Comparison of ENCODE assay signal across 8 mouse cellular contexts in the genomic region with DNA sequence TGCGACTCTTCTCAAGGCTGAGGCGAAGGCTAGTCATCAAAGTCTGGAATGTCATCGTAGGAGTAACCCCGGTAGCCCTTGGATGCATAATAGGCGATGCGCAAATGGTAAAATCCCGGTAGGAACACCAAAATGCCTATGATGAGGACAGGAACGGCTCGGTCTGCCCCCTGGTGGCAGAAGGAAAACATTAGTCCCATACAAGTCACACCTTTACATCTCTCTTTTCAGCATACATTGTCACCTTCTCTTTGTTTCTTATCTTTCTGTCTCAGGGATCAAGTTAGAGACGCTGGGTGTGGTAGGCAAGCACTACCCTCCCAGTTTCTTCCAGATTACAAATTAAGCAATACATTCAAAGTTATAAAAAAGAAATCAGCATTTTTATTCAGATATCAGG. TPM values are rescaled to one million over a fixed set of nuclear protein-coding genes. Genes with fewer than 3 reads are reported as not detected.
DNase-seq lines count a peak whose midpoint lies in the region; ATAC-seq and TF ChIP-seq lines count a peak whose summit lies in the region.
"Not testable (repeated sequence)": the region's sequence is repeated elsewhere in the genome, so short reads cannot be mapped to it uniquely, and the experiment has no call there.

No protein-coding gene starts in this region.

- H3K27ac ChIP-seq in forebrain, embryonic 16.5 days (ENCODE audit: low read length); hindbrain, embryonic 11.5 days (ENCODE audit: low read depth, low read length); lung, embryonic 14.5 days (ENCODE audit: low read depth): not testable (repeated sequence)

- not testable (repeated sequence) for H3K9ac ChIP-seq in forebrain, embryonic 16.5 days (replicated peaks; ENCODE audit: low read depth, low read length); hindbrain, embryonic 11.5 days (ENCODE audit: low read depth, low read length); lung, embryonic 14.5 days

- H3K4me2 ChIP-seq in forebrain, embryonic 16.5 days (ENCODE audit: low read length); hindbrain, embryonic 11.5 days (replicated peaks; ENCODE audit: low read depth, low read length); lung, embryonic 14.5 days: not testable (repeated sequence)

- POLR2A ChIA-PET in Patski (lab: Charles Lee): not testable (repeated sequence)

- H3K4me1 ChIP-seq in forebrain, embryonic 16.5 days (replicated peaks; ENCODE audit: control insufficient read depth, insufficient read depth, low read length); hindbrain, embryonic 11.5 days (replicated peaks; ENCODE audit: control insufficient read depth, insufficient read depth, low read length); lung, embryonic 14.5 days (ENCODE audit: insufficient read depth): not testable (repeated sequence)

- WGBS in forebrain, embryonic 16.5 days: 16% methylated on average over 8 of the region's 10 CpGs
- 28% methylated on average over 6 of the region's 10 CpGs for WGBS in hindbrain, embryonic 11.5 days
- WGBS in lung, embryonic 14.5 days: 11% methylated on average over 8 of the region's 10 CpGs

- in situ Hi-C loops in Patski (cut with MboI; ENCODE audit: low pct_unique_long_range_greater_than_20kb): loop anchor here (5.0 kb wide), 1 partner anchor 103 kb away; no protein-coding TSS in a partner anchor

- H3K27me3 ChIP-seq in Patski; forebrain, embryonic 16.5 days (replicated peaks; ENCODE audit: control insufficient read depth, insufficient read depth, low read length); hindbrain, embryonic 11.5 days (ENCODE audit: control insufficient read depth, insufficient read depth, low read length); lung, embryonic 14.5 days (ENCODE audit: insufficient read depth, low read length): not testable (repeated sequence)

- ATAC-seq in Patski; hindbrain, embryonic 11.5 days (ENCODE audit: low FRiP score): not testable (repeated sequence)
- peak; percentile 43 for ATAC-seq in forebrain, embryonic 16.5 days
- peak; percentile 55; the same call in 1 of the 2 replicates for ATAC-seq in lung, embryonic 14.5 days (ENCODE audit: insufficient read depth)

- not testable (repeated sequence) for H3K4me3 ChIP-seq in forebrain, embryonic 16.5 days (replicated peaks; ENCODE audit: low read length); hindbrain, embryonic 11.5 days (ENCODE audit: low read depth, low read length); lung, embryonic 14.5 days (ENCODE audit: low read depth, low read length)

- not testable (repeated sequence) for H3K9me3 ChIP-seq in forebrain, embryonic 16.5 days (ENCODE audit: control insufficient read depth, low read length); hindbrain, embryonic 11.5 days (ENCODE audit: control insufficient read depth, low read length); lung, embryonic 14.5 days (ENCODE audit: low read depth, low read length)

- not testable (repeated sequence) for DNase-seq in Patski (ENCODE audit: low read depth, low spot score)
- peak; percentile 56 for DNase-seq in cerebellum, adult 8-10 months
- DNase-seq in hindbrain, embryonic 11.5 days (ENCODE audit: low spot score): peak; percentile 77
- DNase-seq in layer of hippocampus, postnatal 25 days (ENCODE audit: extremely low spot score in 1 of 2, low spot score in 1 of 2): peak; percentile 38 to 75
- peak; percentile 77 for DNase-seq in lung, embryonic 14.5 days
- DNase-seq in ovary, postnatal 36 days (ENCODE audit: low spot score): peak; percentile 64
- DNase-seq in thymus, postnatal 4 days: peak; percentile 73

- H3K36me3 ChIP-seq in forebrain, embryonic 16.5 days (ENCODE audit: control insufficient read depth, insufficient read depth); hindbrain, embryonic 11.5 days (ENCODE audit: control insufficient read depth, insufficient read depth, low read length): not testable (repeated sequence)
- H3K36me3 ChIP-seq in lung, embryonic 14.5 days (ENCODE audit: insufficient read depth): peaks cover 22% of the 10 kb centered on the region

- peak; percentile 82 for TF ChIP-seq CTCF in Patski (IDR thresholded peaks at IDR 0.05)
- TF ChIP-seq CTCF in lung, embryonic 14.5 days (IDR thresholded peaks at IDR 0.05; ENCODE audit: low read depth): peak; percentile 67

- CTCF ChIA-PET in Patski (lab: Charles Lee): interaction anchor here (0.7 to 1.4 kb wide), 5 partner anchors 16 to 176 kb away, joined by 3 to 5 read pairs (median 3); no protein-coding TSS in a partner anchor

RNA-seq across cellular contexts. Expression of a gene that starts 7.2 kb away (rescaled TPM):
- polyA plus RNA-seq in Patski (2021): 26.9 TPM
- 43.4 and 49.9 TPM in 2 replicates for polyA plus RNA-seq in forebrain, embryonic 16.5 days (2015; fragmentation: Nextera tagmentation; extraction: Ambion mirVana)
- polyA plus RNA-seq in hindbrain, embryonic 11.5 days (2014; fragmentation: Nextera tagmentation; extraction: Ambion mirVana): 58.1 and 66.1 TPM in 2 replicates
- 10 to 100 TPM; 27.4 to 29.6 TPM for total RNA-seq in layer of hippocampus, postnatal 25 days (2021)
- polyA plus RNA-seq in lung, embryonic 14.5 days (2014; fragmentation: Nextera tagmentation; extraction: Ambion mirVana): 36.7 and 39.9 TPM in 2 replicates

RNA-seq across cellular contexts. Expression of a gene that starts 12.7 kb away (rescaled TPM):
- polyA plus RNA-seq in Patski (2021): 120 TPM
- polyA plus RNA-seq in forebrain, embryonic 16.5 days (2015; fragmentation: Nextera tagmentation; extraction: Ambion mirVana): 164 and 192 TPM in 2 replicates
- polyA plus RNA-seq in hindbrain, embryonic 11.5 days (2014; fragmentation: Nextera tagmentation; extraction: Ambion mirVana): 314 and 333 TPM in 2 replicates
- total RNA-seq in layer of hippocampus, postnatal 25 days (2021): 10 to 100 TPM; 47.4 to 50.8 TPM
- 335 and 339 TPM in 2 replicates for polyA plus RNA-seq in lung, embryonic 14.5 days (2014; fragmentation: Nextera tagmentation; extraction: Ambion mirVana)

RNA-seq across cellular contexts. Expression of a gene that starts 22.5 kb away (rescaled TPM):
- 48.0 TPM for polyA plus RNA-seq in Patski (2021)
- 23.0 and 27.9 TPM in 2 replicates for polyA plus RNA-seq in forebrain, embryonic 16.5 days (2015; fragmentation: Nextera tagmentation; extraction: Ambion mirVana)
- 33.5 and 34.5 TPM in 2 replicates for polyA plus RNA-seq in hindbrain, embryonic 11.5 days (2014; fragmentation: Nextera tagmentation; extraction: Ambion mirVana)
- total RNA-seq in layer of hippocampus, postnatal 25 days (2021): 100 to 1,000 TPM; 228 to 237 TPM
- polyA plus RNA-seq in lung, embryonic 14.5 days (2014; fragmentation: Nextera tagmentation; extraction: Ambion mirVana): 17.1 and 20.7 TPM in 2 replicates
